Mouse (Mus musculus): ENCODE data around the gene Col5a3. TPM values are rescaled to one million over a fixed set of nuclear protein-coding genes. Genes with fewer than 3 reads are reported as not detected.

Gene Col5a3
- polyA plus RNA-seq (2015; fragmentation: Nextera tagmentation; extraction: Ambion mirVana): 1.2 and 1.9 TPM in 2 replicates

DNA sequence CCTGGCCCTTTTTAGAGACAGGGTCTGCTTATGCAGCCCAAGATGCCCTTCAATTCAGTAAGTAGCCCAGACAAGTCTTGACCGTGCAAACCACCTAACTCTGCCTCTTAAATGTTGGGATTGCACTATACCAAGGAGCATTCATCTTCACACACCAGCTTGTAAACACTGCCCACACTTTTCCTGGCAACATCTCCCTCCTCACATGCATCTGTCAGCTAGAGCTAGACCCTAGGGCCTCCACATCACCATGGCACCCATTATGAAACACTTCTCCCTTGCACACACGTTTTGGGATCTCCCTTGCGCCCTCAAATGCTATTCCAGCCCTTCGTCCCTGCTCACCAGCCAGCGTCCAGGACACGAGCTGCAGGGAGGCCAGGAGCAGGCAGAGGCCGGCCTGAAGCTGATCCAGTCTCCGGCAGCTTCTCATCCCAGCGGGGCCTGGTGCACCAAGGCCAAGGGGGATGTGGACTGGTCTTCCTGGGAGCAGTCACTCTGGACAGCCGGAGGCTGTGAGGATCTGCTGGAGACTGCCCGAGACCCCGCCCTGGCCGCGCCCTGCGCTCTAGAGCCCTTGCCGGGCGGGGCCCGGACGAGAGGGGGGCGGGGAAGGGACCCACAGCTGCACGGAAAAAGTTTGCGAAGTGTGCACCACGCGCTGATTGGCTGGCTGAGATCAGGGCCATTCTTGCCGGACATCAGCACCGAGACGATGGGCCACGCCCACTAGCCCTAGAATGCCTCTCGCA, at the start of gene Col5a3:
Gene Col5a3 (minus strand): TSS at position 547 of the 752 bp plus-strand sequence.
- H3K36me3 ChIP-seq (ENCODE audit: control insufficient read depth, insufficient read depth): no peaks in the 10 kb centered on the region
- 0 out of 2 replicates have a peak, but pooled peaks cover 3% of the 10 kb centered on the region for H3K27me3 ChIP-seq (replicated peaks; ENCODE audit: control insufficient read depth, insufficient read depth, low read length)
- no peaks in the 10 kb centered on the region for H3K4me1 ChIP-seq (replicated peaks; ENCODE audit: control insufficient read depth, insufficient read depth, low read length)
- WGBS: 8% methylated on average over 29 of the region's 29 CpGs
- peak; percentile 46; the same call in 1 of the 2 replicates for ATAC-seq
- H3K27ac ChIP-seq (ENCODE audit: low read depth, low read length): no peak within 1 kb of the TSS
- TF ChIP-seq CTCF (IDR thresholded peaks at IDR 0.05; ENCODE audit: low read depth): no peak
- H3K4me2 ChIP-seq (replicated peaks; ENCODE audit: low read depth): peak within 1 kb of the TSS; percentile 46
- H3K9me3 ChIP-seq (ENCODE audit: control insufficient read depth): no peaks in the 10 kb centered on the region
- no peak within 1 kb of the TSS for H3K9ac ChIP-seq (ENCODE audit: low read depth, low read length)
- H3K4me3 ChIP-seq (ENCODE audit: low read depth, low read length): peak within 1 kb of the TSS; percentile 5; the same call in 1 of the 2 replicates

DNA sequence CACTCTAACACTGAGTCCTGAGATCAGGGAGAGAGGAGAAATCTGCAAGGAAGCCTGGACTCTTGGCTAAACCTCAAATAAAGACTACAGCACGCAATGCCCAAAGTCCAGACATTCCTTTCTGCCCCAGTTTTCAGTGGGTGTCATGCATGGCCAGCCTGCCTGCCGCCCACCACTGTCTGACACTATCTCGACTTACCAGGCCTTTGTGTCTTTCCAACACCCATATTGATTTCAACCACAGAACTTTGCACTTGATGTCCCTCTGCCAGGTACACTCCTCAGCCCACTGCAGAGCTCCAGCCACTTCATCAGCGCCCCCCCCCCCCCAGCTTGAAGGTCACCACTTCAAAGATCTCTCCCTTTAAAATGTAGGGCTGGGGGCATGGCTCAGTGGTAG, 47.4 kb upstream of the Col5a3 start:
- H3K4me1 ChIP-seq (replicated peaks; ENCODE audit: control insufficient read depth, insufficient read depth, low read length): no peaks in the 10 kb centered on the region
- H3K9ac ChIP-seq (ENCODE audit: low read depth, low read length): no peak overlapping the region
- no peak for ATAC-seq
- no peaks in the 10 kb centered on the region for H3K27me3 ChIP-seq (replicated peaks; ENCODE audit: control insufficient read depth, insufficient read depth, low read length)
- H3K9me3 ChIP-seq (ENCODE audit: control insufficient read depth): no peaks in the 10 kb centered on the region
- no peak overlapping the region for H3K4me2 ChIP-seq (replicated peaks; ENCODE audit: low read depth)
- WGBS: 57% methylated on average over 4 of the region's 4 CpGs
- H3K36me3 ChIP-seq (ENCODE audit: control insufficient read depth, insufficient read depth): no peaks in the 10 kb centered on the region
- no peak overlapping the region for H3K4me3 ChIP-seq (ENCODE audit: low read depth, low read length)
- no peak for TF ChIP-seq CTCF (IDR thresholded peaks at IDR 0.05; ENCODE audit: low read depth)
- H3K27ac ChIP-seq (ENCODE audit: low read depth, low read length): no peak overlapping the region

DNA sequence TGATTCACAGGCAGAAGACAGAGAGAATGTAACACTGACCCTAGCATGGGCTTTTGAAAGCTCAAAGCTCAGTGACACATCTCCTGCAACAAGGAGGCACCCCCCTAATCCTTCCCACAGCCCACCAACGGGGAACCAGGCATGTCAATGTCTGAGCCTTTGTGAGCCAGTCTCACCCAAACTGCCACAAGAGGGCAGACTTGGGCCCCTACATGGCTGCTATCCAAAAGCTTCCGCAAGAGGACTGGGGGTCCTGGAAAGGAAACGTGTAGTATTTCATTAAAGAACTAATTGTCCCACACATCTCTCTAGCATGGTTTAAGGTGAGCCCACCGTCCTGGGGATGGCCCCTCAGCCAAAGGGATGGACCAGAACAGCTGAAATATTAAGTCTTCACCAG, 47.0 kb upstream of the Col5a3 start:
- no peak for ATAC-seq
- no peak overlapping the region for H3K4me2 ChIP-seq (replicated peaks; ENCODE audit: low read depth)
- H3K27me3 ChIP-seq (replicated peaks; ENCODE audit: control insufficient read depth, insufficient read depth, low read length): no peaks in the 10 kb centered on the region
- H3K36me3 ChIP-seq (ENCODE audit: control insufficient read depth, insufficient read depth): no peaks in the 10 kb centered on the region
- no peak overlapping the region for H3K27ac ChIP-seq (ENCODE audit: low read depth, low read length)
- WGBS: 9% methylated on average over 4 of the region's 4 CpGs
- H3K9ac ChIP-seq (ENCODE audit: low read depth, low read length): no peak overlapping the region
- no peak overlapping the region for H3K4me3 ChIP-seq (ENCODE audit: low read depth, low read length)
- H3K4me1 ChIP-seq (replicated peaks; ENCODE audit: control insufficient read depth, insufficient read depth, low read length): no peaks in the 10 kb centered on the region
- TF ChIP-seq CTCF (IDR thresholded peaks at IDR 0.05; ENCODE audit: low read depth): peak; percentile 75
- H3K9me3 ChIP-seq (ENCODE audit: control insufficient read depth): no peaks in the 10 kb centered on the region

DNA sequence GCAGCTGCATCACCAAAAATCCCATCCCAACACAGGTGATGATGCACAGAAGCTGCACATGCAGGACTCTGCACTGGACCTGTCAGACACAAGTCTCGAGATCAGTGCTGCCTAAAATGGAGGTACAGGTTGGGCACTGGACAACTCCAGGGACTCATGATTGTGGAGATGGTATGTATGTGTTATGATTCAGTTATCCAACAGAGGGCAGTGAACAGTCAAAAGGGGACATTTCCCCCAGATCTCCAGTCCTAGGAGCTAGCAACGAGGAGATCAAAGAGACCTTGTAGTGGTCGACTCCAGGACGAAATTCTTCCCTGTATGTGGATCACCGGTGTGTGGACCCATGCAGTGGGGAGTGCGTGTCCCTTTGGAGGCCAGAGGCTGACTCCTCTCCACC, 45.1 kb upstream of the Col5a3 start:
- no peaks in the 10 kb centered on the region for H3K27me3 ChIP-seq (replicated peaks; ENCODE audit: control insufficient read depth, insufficient read depth, low read length)

DNA sequence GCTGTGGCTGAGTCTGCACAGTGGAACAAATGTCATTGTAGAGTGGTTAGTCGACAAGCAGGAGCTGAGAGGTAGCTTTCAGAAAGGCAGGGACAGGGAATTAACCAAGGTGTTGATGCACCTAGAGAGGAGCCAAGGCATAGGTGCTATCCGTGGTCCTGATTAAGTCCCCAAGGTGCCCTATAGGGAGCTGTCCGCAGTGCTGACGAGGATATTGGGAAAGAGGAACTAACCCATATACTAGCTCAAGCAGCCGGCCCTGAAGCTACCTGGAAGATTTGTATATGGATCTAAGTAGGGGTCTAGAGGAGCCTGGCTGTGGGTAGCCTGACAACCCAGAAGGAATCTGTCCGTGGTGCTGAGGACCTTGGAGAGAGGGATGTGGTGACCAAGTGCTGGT, 42.3 kb upstream of the Col5a3 start:
- Histone ChIP-seq H3K4me2 (replicated peaks; ENCODE audit: low read depth) (no peak overlapping the region), H3K27me3 (replicated peaks; ENCODE audit: control insufficient read depth, insufficient read depth, low read length) (no peaks in the 10 kb centered on the region), H3K9ac (ENCODE audit: low read depth, low read length) (no peak overlapping the region), H3K9me3 (ENCODE audit: control insufficient read depth) (no peaks in the 10 kb centered on the region), H3K36me3 (ENCODE audit: control insufficient read depth, insufficient read depth) (no peaks in the 10 kb centered on the region), H3K4me3 (ENCODE audit: low read depth, low read length) (no peak overlapping the region), H3K27ac (ENCODE audit: low read depth, low read length) (no peak overlapping the region), H3K4me1 (replicated peaks; ENCODE audit: control insufficient read depth, insufficient read depth, low read length) (no peaks in the 10 kb centered on the region)
- no peak for ATAC-seq
- 4% methylated on average over 6 of the region's 6 CpGs for WGBS
- 0 out of 2 replicates have a peak, but pooled peaks have one; percentile 2 for TF ChIP-seq CTCF (IDR thresholded peaks at IDR 0.05; ENCODE audit: low read depth)

More for the DNA sequence above, 45.1 kb upstream of the Col5a3 start:
- Histone ChIP-seq H3K27ac (ENCODE audit: low read depth, low read length) (no peak overlapping the region), H3K4me2 (replicated peaks; ENCODE audit: low read depth) (no peak overlapping the region), H3K4me3 (ENCODE audit: low read depth, low read length) (no peak overlapping the region), H3K36me3 (ENCODE audit: control insufficient read depth, insufficient read depth) (no peaks in the 10 kb centered on the region), H3K9me3 (ENCODE audit: control insufficient read depth) (no peaks in the 10 kb centered on the region), H3K9ac (ENCODE audit: low read depth, low read length) (no peak overlapping the region), H3K4me1 (replicated peaks; ENCODE audit: control insufficient read depth, insufficient read depth, low read length) (no peaks in the 10 kb centered on the region)
- ATAC-seq: no peak
- 0 out of 2 replicates have a peak, but pooled peaks have one; percentile 8 for TF ChIP-seq CTCF (IDR thresholded peaks at IDR 0.05; ENCODE audit: low read depth)
- WGBS: 41% methylated on average over 6 of the region's 6 CpGs

DNA sequence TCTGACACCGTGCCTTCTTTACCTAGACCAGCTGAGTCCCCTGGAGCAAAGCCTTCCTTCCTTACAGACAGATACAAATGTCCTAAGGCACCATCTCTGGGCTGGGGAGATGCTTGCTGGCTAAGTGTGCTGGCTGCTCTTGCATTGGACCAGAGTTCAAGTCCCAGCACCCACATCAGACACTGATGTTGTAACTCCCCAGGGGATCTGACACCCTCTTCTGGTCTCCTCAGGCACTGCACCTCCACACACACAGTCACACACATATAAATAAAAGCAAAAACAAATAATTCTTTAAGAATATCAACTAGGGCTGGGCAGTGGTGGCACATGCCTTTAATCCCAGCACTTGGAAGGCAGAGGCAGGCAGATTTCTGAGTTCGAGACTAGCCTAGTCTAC, 35.3 kb upstream of the Col5a3 start:
- no peak overlapping the region for H3K9ac ChIP-seq (ENCODE audit: low read depth, low read length)
- H3K27ac ChIP-seq (ENCODE audit: low read depth, low read length): no peak overlapping the region
- H3K4me2 ChIP-seq (replicated peaks; ENCODE audit: low read depth): no peak overlapping the region
- no peak overlapping the region for H3K4me3 ChIP-seq (ENCODE audit: low read depth, low read length)
- H3K27me3 ChIP-seq (replicated peaks; ENCODE audit: control insufficient read depth, insufficient read depth, low read length): no peaks in the 10 kb centered on the region
- ATAC-seq: no peak
- no peaks in the 10 kb centered on the region for H3K4me1 ChIP-seq (replicated peaks; ENCODE audit: control insufficient read depth, insufficient read depth, low read length)
- WGBS: 90% methylated on average over 2 of the region's 2 CpGs
- H3K36me3 ChIP-seq (ENCODE audit: control insufficient read depth, insufficient read depth): no peaks in the 10 kb centered on the region
- H3K9me3 ChIP-seq (ENCODE audit: control insufficient read depth): no peaks in the 10 kb centered on the region
- no peak for TF ChIP-seq CTCF (IDR thresholded peaks at IDR 0.05; ENCODE audit: low read depth)

Measured in intestine, postnatal 0 days (tissue).